Mouse (Mus musculus) c-Kit-positive CD71-negative TER-119-negative erythroid progenitor cells, embryonic 14.5 days (primary cell): ENCODE results near the gene Vwce.

Experiments used
- DNase-seq: peaks from one replicate; pipeline ENCODE4 v3.0.0-alpha.2; 2013; ENCODE audit warnings: low read depth

The Vwce gene

DNA sequence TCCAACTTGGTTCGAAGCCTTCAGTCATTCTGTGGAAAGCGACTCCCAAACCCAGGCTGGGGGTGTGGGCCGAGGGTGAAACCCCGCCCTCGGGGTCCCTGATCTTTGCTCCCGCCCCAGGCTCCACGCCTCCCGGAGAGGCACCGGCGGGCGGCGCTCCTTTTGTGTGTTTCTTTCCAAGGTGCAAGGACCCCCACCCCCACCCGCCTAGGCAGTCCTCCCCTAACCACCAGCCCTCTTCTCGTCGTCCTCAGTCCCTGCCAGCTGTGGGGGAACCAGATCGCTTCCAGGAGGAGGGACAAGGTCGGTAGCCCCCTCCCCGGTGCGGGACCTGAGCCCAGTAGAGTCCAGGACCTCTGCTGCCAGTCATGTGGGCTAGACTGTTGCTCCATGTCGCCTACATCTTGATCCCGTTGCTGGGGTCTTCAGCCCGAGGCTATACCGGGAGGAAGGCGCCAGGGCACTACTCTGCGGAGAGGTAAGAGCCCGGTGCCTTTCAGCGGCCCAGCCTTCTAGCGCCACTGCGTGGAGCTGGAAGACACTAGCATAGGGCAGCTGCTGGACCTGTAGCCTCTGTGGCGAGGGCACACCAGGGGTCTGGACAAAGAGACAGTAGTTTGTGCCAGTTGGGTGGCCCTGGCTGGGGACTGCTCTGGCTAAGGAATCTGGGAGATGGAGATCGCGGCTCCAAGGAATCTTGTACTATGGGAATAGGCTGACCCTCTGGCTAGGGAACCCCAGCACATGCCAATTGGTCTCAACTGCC, at the start of gene Vwce:
TSS of gene Vwce (plus strand) at position 108 of the 766 bp plus-strand sequence.
- DNase-seq, result no peak

GRCm38 (mm10) chr19:10585112-10585511, 48.9 kb upstream of the Vwce start:
- DNase-seq, result no peak

DNA sequence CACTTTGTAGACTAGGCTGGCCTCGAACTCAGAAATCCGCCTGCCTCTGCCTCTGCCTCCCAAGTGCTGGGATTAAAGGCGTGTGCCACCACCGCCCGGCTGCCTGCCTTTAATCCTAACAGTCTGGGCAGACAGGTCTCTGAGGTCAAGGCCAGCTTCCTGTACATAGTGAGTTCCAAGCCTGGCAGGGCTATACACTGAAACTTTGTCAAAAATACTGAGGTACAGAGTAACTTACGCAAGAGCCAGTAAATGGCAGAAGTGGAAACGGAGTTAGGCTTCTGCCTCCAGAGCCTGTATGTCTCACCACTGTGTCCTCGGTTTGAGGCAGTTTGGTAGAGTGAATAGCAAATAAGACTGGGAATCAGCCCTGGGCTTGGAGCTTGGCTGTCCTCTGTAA, 46.8 kb upstream of the Vwce start:
- DNase-seq, result no peak

DNA sequence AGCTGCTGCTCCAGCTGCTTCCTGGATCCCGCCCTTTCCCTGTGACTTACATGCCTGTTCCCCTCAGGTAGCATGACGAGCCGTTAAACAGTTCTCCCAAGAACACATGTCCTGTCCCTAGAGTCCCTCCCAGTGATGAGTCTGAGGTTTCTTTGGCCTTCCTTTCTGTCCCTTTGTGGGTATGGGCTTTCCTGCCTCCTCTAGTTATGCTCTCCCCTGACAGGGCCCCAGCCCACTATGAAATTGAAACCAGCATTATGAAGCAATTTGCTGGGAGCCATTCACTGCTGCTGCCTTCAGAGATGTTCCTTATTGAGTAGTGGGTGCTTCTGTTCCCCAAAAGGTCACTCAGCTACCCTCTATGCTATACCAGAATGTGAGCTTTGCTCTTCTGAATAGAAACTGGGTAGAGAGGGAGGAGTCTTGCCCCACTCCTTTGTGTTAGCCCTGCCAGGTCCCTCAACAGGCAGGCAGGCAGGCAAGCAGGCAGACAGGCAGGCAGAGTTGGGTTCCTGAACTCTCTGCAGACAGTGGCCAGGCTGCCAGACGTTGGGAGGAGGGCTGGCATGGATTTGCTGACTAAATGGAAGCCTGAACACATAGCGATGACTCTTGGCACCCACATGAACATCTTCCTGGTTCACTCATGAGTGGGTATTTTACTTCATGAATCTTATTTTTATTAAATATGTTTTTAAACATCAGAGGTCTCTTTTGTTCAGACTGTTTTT, 44.7 kb upstream of the Vwce start:
- DNase-seq, result no peak

DNA sequence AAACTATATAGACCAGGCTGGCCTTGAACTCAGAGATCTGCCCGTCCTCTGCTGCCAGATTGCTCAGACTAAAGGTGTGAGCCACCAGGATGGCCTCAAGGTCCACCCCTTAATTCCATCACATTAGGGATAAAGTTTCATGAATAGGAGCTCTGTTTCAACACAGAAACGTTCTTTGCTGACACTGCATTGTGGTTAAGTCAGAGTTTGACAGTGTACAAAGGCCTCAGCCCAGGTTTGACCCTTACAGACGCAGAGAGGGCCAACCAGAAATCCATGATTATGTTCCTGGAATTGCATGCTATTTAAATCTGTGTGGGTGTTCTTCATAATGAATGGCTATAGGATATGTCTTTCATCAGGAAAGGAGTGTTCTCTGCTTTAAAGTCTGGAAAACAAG, 43.7 kb upstream of the Vwce start:
- DNase-seq, result no peak

DNA sequence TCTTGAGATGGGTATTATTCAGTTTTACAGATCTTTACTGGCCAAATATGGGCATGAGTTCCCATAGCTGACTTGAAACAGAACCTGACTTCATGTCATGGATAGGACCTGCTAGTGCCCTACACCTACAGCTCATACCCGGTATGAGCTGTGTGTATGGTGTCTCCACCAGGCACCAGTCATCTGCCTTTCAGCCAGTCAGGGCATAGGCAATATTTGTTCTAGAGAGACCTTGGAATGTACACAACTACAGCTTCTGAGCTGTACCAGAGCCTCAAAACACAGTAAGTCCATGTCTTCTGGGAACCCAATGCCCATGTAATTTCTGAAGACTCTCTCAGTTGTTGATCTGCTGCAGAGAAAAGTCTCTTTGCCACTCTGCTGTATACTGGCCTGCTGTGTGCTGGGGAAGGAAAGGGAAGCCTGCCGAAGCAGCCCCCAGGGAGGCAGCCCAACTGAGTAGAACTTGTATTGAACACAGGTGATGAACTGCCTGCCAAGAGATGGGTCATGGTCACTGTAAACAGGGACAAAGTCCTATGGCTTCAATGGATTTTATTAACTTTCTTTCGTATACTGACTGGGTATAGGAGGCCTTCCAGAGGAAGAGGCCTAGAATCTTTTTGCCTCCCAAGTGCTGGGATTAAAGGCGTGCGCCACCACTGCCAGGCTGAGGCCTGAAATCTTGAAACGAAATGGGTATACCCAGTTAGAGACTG, 42.2 kb upstream of the Vwce start:
- no peak for DNase-seq

- no peak for DNase-seq
These were observed 35.8 kb upstream of the Vwce start for GRCm38 (mm10) chr19:10598188-10598587.

- DNase-seq, result no peak
These were observed 34.4 kb upstream of the Vwce start for GRCm38 (mm10) chr19:10599648-10600047.

DNA sequence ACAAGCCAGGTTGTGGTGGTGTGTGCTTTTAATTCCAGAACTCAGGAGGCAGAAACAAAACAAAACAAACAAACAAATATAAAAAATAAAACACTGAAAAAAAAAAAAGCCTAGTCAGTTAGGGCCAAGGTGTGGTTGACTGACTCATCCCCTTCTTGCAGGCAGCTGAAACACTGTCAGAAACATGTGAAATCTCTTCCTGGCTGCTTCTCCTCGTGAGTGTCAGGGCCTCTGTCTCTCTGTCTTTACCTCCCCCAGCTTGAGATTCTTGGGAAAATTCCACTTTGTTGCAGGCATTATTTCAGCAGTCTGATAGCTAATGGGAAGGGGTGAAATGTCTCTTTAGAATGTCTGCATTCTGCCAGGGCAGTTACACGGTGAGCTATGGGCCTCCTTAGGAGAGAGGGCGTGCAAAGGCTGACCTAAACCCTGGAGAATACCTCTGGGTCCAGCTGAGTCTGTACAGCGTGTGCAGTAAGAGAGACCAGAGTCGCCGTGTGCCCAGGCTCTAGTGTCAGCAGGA, 31.7 kb upstream of the Vwce start:
- no peak for DNase-seq

DNA sequence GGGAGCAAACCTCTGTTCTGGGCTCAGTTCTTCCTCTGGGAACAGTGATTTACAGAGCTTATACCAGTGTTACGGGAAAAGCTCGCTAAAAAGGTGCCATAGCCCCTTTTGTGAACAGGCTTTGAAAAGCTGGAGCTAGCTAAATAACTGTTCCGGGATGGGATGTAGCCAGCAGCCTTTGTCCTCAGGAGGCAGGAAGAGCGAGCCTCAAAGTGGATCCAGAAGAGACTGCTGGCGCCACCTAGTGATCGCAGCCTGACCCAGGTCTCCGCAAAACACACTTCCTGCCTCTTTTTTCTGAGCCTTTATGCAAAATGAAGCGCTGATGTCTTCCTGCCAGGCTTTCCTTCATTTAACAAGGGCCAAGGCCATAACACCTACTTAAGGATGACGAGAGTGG, 31.2 kb upstream of the Vwce start:
- DNase-seq, result peak; percentile 90

DNA sequence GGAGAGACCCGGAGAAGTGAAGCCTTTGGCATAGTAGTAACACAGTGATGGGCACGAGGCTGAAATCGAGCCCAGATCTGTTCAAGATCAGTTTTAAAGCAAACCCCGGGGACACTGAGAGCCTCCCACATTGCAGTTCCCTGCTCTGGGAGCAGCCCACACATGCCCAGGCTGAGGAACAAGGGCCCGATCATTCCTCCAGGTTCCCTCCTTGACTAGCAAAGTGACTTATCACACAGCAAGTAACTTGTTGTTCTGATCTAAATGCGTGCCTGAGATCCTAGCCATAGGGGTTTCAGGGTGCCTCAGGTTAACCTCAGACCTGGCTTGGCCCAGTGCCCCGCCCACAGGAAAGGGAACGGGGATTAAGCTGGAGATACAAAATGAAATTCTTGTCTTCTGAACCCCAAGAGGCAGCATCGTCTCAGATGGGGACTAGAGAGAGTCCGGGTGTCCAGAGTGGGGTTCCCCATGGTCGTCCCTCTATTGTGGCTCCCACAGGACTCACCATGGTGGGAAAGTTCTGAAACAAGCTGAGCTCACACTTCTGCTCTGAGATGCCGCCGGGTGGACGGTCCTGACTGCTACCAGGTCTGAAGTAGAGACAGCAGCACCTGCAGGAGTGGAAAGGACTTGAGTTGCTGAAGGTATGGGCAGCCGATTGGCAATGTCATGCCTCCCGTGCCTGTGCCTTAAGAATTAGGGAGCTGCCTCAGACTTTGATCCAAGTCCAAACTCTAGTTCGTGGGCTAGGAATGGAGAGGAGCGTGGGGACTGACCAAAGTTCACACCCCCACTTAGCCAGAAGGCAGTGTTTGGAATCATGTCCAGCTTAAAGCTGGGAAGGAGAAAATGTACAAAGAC, 30.1 kb upstream of the Vwce start:
- DNase-seq, result no peak

GRCm38 (mm10) chr19:10604534-10604933, 29.5 kb upstream of the Vwce start:
- no peak for DNase-seq

DNA sequence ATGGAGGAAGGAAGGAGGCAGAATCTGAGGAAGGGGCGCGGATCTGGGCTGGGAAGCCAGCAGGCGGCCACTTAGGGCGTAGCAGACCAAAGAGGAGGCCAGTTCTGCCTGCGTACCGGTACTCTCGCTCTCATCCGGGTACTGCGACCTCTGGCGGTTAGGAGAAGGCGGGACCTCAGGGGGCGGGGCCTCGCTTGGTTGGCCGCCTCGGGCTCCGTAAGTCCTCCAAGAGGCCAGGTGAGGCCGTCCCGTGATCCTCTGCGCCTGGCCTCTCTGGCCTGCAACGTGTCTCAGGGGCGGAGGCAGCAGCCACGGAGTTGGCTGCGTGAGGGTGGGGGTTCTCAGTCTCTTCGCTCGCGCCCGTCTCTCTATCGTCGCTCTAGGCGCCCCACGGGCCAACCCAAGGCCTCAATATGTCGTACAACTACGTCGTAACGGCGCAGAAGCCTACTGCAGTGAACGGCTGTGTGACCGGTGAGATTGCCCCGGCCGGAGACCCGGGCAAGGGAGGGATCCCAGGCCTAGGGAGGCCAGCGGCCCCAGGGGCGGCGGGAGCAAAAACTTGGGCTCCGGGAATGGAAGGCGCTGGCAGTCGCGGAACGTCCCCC, 28.6 kb upstream of the Vwce start, which contains the start of the genes Ddb1 and Tkfc:
TSS of gene Ddb1 (plus strand) at position 35 of the 608 bp plus-strand sequence.
TSS of gene Tkfc (minus strand) at position 362 of the 608 bp plus-strand sequence.
- DNase-seq, result peak; percentile 98

- DNase-seq, result no peak
These were observed 28.0 kb upstream of the Vwce start for GRCm38 (mm10) chr19:10605901-10606622.

- DNase-seq, result no peak
These were observed 25.3 kb upstream of the Vwce start for GRCm38 (mm10) chr19:10608573-10609240.

- no peak for DNase-seq
These were observed 882 bp downstream of the Vwce start for GRCm38 (mm10) chr19:10634872-10635318.

DNA sequence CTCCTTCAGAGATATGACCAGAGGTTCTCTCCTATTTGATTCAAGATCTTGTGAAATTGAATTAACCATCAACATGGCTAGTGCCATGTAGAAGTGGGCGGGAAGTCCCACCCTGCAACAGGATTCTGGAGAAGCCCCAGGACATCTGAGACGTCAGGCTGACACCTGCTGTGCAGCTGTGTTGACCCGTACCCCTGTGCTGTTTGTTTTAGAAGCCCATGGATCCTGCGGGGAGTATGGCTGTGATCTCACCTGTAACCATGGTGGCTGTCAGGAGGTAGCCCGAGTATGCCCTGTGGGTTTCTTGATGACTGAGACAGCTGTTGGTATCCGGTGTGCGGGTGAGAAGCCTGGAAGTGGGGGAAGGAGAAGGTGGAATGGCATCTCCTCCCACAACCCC, 3.8 kb downstream of the Vwce start:
- no peak for DNase-seq

DNA sequence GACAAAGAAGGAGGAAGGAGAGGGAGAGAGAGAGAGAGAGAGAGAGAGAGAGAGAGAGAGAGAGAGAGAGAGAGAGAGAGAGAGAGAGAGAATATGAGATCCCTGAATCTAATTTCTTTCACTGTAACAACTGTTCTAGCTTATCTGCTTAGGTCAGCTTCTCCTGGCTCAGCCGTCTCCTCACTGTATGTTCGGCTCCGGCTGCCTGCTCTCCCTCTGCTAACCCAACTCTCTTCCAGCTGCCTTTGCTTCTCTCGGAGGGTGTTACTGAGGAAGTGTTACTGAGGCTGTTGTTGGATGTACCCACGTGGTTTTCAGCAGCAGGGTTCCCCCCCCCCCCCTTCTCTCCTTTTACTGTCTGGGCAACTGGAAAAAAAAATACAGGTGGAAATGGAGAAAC, 6.1 kb downstream of the Vwce start:
- DNase-seq, result no peak

DNA sequence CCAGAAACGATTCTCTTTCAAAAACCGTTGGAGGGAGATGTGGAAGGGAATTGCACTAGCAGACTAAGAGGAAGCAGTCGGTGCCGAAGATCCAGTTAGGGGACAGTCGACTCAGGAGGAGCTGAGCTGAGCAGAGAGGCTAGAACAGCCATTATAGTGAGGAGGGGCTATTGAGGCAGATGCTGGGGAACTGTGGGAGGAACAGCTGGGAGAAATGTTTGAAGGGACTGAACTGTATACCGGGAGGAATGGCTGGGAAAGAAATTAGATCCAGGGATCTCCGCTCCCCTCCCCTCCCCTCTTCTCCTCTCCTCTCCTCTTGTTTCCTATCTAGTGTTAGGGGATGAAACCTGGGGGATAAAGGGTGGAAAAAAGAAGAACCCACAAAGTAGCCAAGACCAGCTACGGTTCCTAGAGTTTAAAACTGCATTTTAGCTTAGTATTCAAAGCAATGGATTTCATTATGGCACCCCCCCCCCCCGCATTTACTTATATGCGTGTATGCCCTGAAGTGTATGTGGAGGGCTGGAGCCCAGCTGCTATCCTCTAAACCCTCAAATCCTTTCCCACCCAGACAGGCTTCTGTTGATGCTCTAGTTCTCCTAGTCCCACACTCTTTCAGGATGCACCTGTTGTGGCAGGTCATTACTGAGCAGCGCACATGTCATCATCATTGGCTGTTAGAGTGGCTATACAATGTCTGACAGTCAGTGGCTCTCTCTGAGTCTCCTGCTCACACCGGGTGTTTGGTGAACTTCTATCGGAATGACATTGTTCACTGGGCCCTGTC, 6.8 kb downstream of the Vwce start:
- DNase-seq, result no peak
